Mouse (Mus musculus) erythroblast, embryonic 14.5 days (primary cell): ENCODE data around the gene Gm21976.

Experiments
- GATA1 ChIP-seq: IDR thresholded peaks from 2 replicates; pipeline ENCODE4 v1.6.1; 2012; ENCODE audit warnings: low read length, inconsistent platforms, mixed read lengths
- TAL1 ChIP-seq: IDR thresholded peaks from 3 replicates; pipeline ENCODE4 v1.6.1; 2012; ENCODE audit warnings: low read length, inconsistent platforms, mixed read lengths

- TF ChIP-seq TAL1 = no peak
- peak; percentile 52; the same call in 1 of the 2 replicates for TF ChIP-seq GATA1
Observed at GRCm38 (mm10) chr13:98263458-98263987, 16.2 kb upstream of the Gm21976 start.
